Mouse (Mus musculus): ENCODE results near the gene Tlr8. TPM values are rescaled to one million over a fixed set of nuclear protein-coding genes. Genes with fewer than 3 reads are reported as not detected.

Gene Tlr8
- total and polyA plus RNA-seq, 2 experiments = 0.10 to 3.1 TPM

- WGBS = 5% methylated on average over 39 of the region's 39 CpGs
- TF ChIP-seq POLR2A (IDR thresholded peaks at IDR 0.05; ENCODE audit: extremely low read depth, insufficient read depth, low read length) (peak; percentile 82), CTCF (IDR thresholded peaks at IDR 0.05; ENCODE audit: low read depth, low read length) (no peak)
- H3K27ac ChIP-seq (replicated peaks; ENCODE audit: insufficient read depth, low read depth, low read length) = peak within 1 kb of the TSS; percentile 80
- H3K4me1 ChIP-seq (ENCODE audit: control insufficient read depth, insufficient read depth, low read length) = no peaks in the 10 kb centered on the region; the same call in 1 of the 2 replicates
- H3K36me3 ChIP-seq (ENCODE audit: control insufficient read depth, insufficient read depth, low read length) = peaks cover 5% of the 10 kb centered on the region; the same call in 1 of the 2 replicates
- H3K27me3 ChIP-seq (ENCODE audit: control insufficient read depth, insufficient read depth, low read length) = no peaks in the 10 kb centered on the region
- peak within 1 kb of the TSS; percentile 61 for H3K4me3 ChIP-seq (ENCODE audit: insufficient read depth, low read depth, low read length)
- H3K79me2 ChIP-seq (ENCODE audit: control insufficient read depth, insufficient read depth, low read length) = no peaks in the 10 kb centered on the region
- DNase-seq (ENCODE audit: extremely low read depth, low read depth, low spot score) = no peak
- H3K9ac ChIP-seq (ENCODE audit: low read depth, low read length) = peak within 1 kb of the TSS; percentile 68
Measured at GRCm38 (mm10) chrX:167208978-167209754, 55.0 kb downstream of the Tlr8 start, which contains the start of gene Tmsb4x. Tmsb4x (minus strand) TSS chrX:167209315.

- TF ChIP-seq POLR2A (IDR thresholded peaks at IDR 0.05; ENCODE audit: extremely low read depth, insufficient read depth, low read length) (no peak), CTCF (IDR thresholded peaks at IDR 0.05; ENCODE audit: low read depth, low read length) (no peak)
- Histone ChIP-seq H3K4me1 (ENCODE audit: control insufficient read depth, insufficient read depth, low read length) (no peaks in the 10 kb centered on the region; the same call in 1 of the 2 replicates), H3K4me3 (ENCODE audit: insufficient read depth, low read depth, low read length) (peak overlapping the region; percentile 61), H3K27me3 (ENCODE audit: control insufficient read depth, insufficient read depth, low read length) (no peaks in the 10 kb centered on the region), H3K9ac (ENCODE audit: low read depth, low read length) (peak overlapping the region; percentile 55), H3K36me3 (ENCODE audit: control insufficient read depth, insufficient read depth, low read length) (peaks cover 5% of the 10 kb centered on the region; the same call in 1 of the 2 replicates), H3K79me2 (ENCODE audit: control insufficient read depth, insufficient read depth, low read length) (no peaks in the 10 kb centered on the region), H3K27ac (replicated peaks; ENCODE audit: insufficient read depth, low read depth, low read length) (peak overlapping the region; percentile 80)
- DNase-seq (ENCODE audit: extremely low read depth, low read depth, low spot score) = no peak
- under 1% methylated on average over 16 of the region's 16 CpGs for WGBS
Measured at GRCm38 (mm10) chrX:167208506-167208820, 55.7 kb downstream of the Tlr8 start.

- Histone ChIP-seq H3K79me2 (ENCODE audit: control insufficient read depth, insufficient read depth, low read length) (no peaks in the 10 kb centered on the region), H3K36me3 (ENCODE audit: control insufficient read depth, insufficient read depth, low read length) (peaks cover 5% of the 10 kb centered on the region; the same call in 1 of the 2 replicates), H3K27ac (replicated peaks; ENCODE audit: insufficient read depth, low read depth, low read length) (peak overlapping the region; percentile 80), H3K9ac (ENCODE audit: low read depth, low read length) (peak overlapping the region; percentile 73), H3K4me1 (ENCODE audit: control insufficient read depth, insufficient read depth, low read length) (no peaks in the 10 kb centered on the region; the same call in 1 of the 2 replicates), H3K4me3 (ENCODE audit: insufficient read depth, low read depth, low read length) (peak overlapping the region; percentile 61), H3K27me3 (ENCODE audit: control insufficient read depth, insufficient read depth, low read length) (no peaks in the 10 kb centered on the region)
- 5% methylated on average over 25 of the region's 25 CpGs for WGBS
- no peak for DNase-seq (ENCODE audit: extremely low read depth, low read depth, low spot score)
- TF ChIP-seq CTCF (IDR thresholded peaks at IDR 0.05; ENCODE audit: low read depth, low read length) (no peak), POLR2A (IDR thresholded peaks at IDR 0.05; ENCODE audit: extremely low read depth, insufficient read depth, low read length) (no peak)
Measured at GRCm38 (mm10) chrX:167207741-167208505, 56.2 kb downstream of the Tlr8 start.

- Histone ChIP-seq H3K27ac (replicated peaks; ENCODE audit: insufficient read depth, low read depth, low read length) (no peak overlapping the region), H3K4me1 (ENCODE audit: control insufficient read depth, insufficient read depth, low read length) (no peaks in the 10 kb centered on the region)
- WGBS = 75% methylated on average over 8 of the region's 8 CpGs
Measured at GRCm38 (mm10) chrX:167205813-167206520, 58.2 kb downstream of the Tlr8 start.

GRCm38 (mm10) chrX:167201365-167201764, 62.8 kb downstream of the Tlr8 start:
- Histone ChIP-seq H3K79me2 (ENCODE audit: control insufficient read depth, insufficient read depth, low read length) (no peaks in the 10 kb centered on the region), H3K27ac (replicated peaks; ENCODE audit: insufficient read depth, low read depth, low read length) (no peak overlapping the region), H3K36me3 (ENCODE audit: control insufficient read depth, insufficient read depth, low read length) (no peaks in the 10 kb centered on the region), H3K27me3 (ENCODE audit: control insufficient read depth, insufficient read depth, low read length) (no peaks in the 10 kb centered on the region), H3K4me1 (ENCODE audit: control insufficient read depth, insufficient read depth, low read length) (no peaks in the 10 kb centered on the region), H3K4me3 (ENCODE audit: insufficient read depth, low read depth, low read length) (no peak overlapping the region), H3K9ac (ENCODE audit: low read depth, low read length) (no peak overlapping the region)
- TF ChIP-seq CTCF (IDR thresholded peaks at IDR 0.05; ENCODE audit: low read depth, low read length) (no peak), POLR2A (IDR thresholded peaks at IDR 0.05; ENCODE audit: extremely low read depth, insufficient read depth, low read length) (no peak)
- WGBS = 70% methylated on average over 2 of the region's 2 CpGs
- no peak for DNase-seq (ENCODE audit: extremely low read depth, low read depth, low spot score)

More at GRCm38 (mm10) chrX:167205813-167206520, 58.2 kb downstream of the Tlr8 start:
- no peak for TF ChIP-seq CTCF (IDR thresholded peaks at IDR 0.05; ENCODE audit: low read depth, low read length)
- TF ChIP-seq POLR2A (IDR thresholded peaks at IDR 0.05; ENCODE audit: extremely low read depth, insufficient read depth, low read length) = no peak
- Histone ChIP-seq H3K9ac (ENCODE audit: low read depth, low read length) (no peak overlapping the region), H3K27me3 (ENCODE audit: control insufficient read depth, insufficient read depth, low read length) (no peaks in the 10 kb centered on the region), H3K79me2 (ENCODE audit: control insufficient read depth, insufficient read depth, low read length) (no peaks in the 10 kb centered on the region), H3K36me3 (ENCODE audit: control insufficient read depth, insufficient read depth, low read length) (peaks cover 5% of the 10 kb centered on the region; the same call in 1 of the 2 replicates), H3K4me3 (ENCODE audit: insufficient read depth, low read depth, low read length) (no peak overlapping the region)
- no peak for DNase-seq (ENCODE audit: extremely low read depth, low read depth, low spot score)

Measured in liver, adult 2 months (tissue).